Mouse (Mus musculus) ES-E14 (cell line): ENCODE measurements around the gene Pcgf6. TPM values are rescaled to one million over a fixed set of nuclear protein-coding genes. Genes with fewer than 3 reads are reported as not detected.
A peak's percentile ranks its signal among the peaks of the same experiment; 100 is the strongest.

Experiments used
- DNase-seq: peaks from one replicate; pipeline ENCODE4 v3.0.0-alpha.2; 2013; ENCODE audit warnings: low read depth, low spot score
- H3K27ac ChIP-seq: 2 replicates; pipeline ENCODE4 v1.5.1; 2012; ENCODE audit warnings: low read depth, mild to moderate bottlenecking, low read length, moderate library complexity, mixed read lengths; ENCODE audit not compliant: poor library complexity, insufficient read depth, severe bottlenecking
- H3K36me3 ChIP-seq: 2 replicates; pipeline ENCODE4 v1.6.1; 2012; ENCODE audit warnings: mild to moderate bottlenecking, low read length, moderate library complexity, mixed read lengths; ENCODE audit not compliant: control insufficient read depth, poor library complexity, insufficient read depth, severe bottlenecking
- H3K4me1 ChIP-seq, 2 experiments: fragments of 150-350 bp in 1 of 2; sonication (generic) in 1 of 2; 2 replicates each; pipeline ENCODE4 v1.6.1; 2012; ENCODE audit warnings: low read length in 2 of 2, mild to moderate bottlenecking in 1 of 2, mixed read lengths in 1 of 2; ENCODE audit not compliant: control insufficient read depth in 2 of 2, insufficient read depth in 2 of 2, poor library complexity in 1 of 2
- H3K4me3 ChIP-seq, 2 experiments: fragments of 150-350 bp in 1 of 2; sonication (generic) in 1 of 2; 2 replicates each; pipeline ENCODE4 v1.5.1; 2012; ENCODE audit warnings: low read length in 2 of 2, low read depth in 1 of 2, mild to moderate bottlenecking in 1 of 2, mixed read lengths in 1 of 2; ENCODE audit not compliant: insufficient read depth in 1 of 2, poor library complexity in 1 of 2, severe bottlenecking in 1 of 2
- H3K9ac ChIP-seq: 2 replicates; pipeline ENCODE4 v1.6.1; 2012; ENCODE audit warnings: low read depth, mild to moderate bottlenecking, low read length, mixed read lengths; ENCODE audit not compliant: poor library complexity, insufficient read depth, severe bottlenecking
- H3K9me3 ChIP-seq: fragments of 150-350 bp; sonication (generic); 2 replicates; pipeline ENCODE4 v1.6.1; 2012; ENCODE audit warnings: low read depth, mild to moderate bottlenecking, low read length; ENCODE audit not compliant: control insufficient read depth, insufficient read depth
- CHD2 ChIP-seq: IDR thresholded peaks from 2 replicates; pipeline ENCODE4 v1.6.1; 2014; ENCODE audit warnings: mild to moderate bottlenecking, low read depth, low read length, inconsistent platforms
- HCFC1 ChIP-seq: IDR thresholded peaks from 2 replicates; pipeline ENCODE4 v1.6.1; 2012; ENCODE audit warnings: low read length, inconsistent platforms, borderline replicate concordance; ENCODE audit not compliant: insufficient read depth
- MAFK ChIP-seq: IDR thresholded peaks from 2 replicates; pipeline ENCODE4 v1.6.1; 2014; ENCODE audit warnings: mild to moderate bottlenecking, low read depth, low read length, inconsistent platforms; ENCODE audit not compliant: insufficient read depth
- ZC3H11A ChIP-seq: IDR thresholded peaks from 2 replicates; pipeline ENCODE4 v1.6.1; 2012; ENCODE audit warnings: low read depth, mild to moderate bottlenecking, inconsistent platforms, low read length, borderline replicate concordance
- ZNF384 ChIP-seq: IDR thresholded peaks from 2 replicates; pipeline ENCODE4 v1.6.1; 2012; ENCODE audit warnings: low read depth, low read length, inconsistent platforms
- in situ Hi-C, 2 experiments: fragments of 600-800 bp; cut with MboI; formaldehyde crosslinking; loops; one replicate each; pipeline ENCODE4 v1.15.1; 2025; ENCODE audit warnings: low sequenced_read_pairs in 2 of 2, inconsistent platforms in 1 of 2; ENCODE audit not compliant: unreplicated experiment in 2 of 2
- total RNA-seq: library from RNA; depleted of rRNA; stranded (reverse); fragments of 300-350 nt; gene quantifications from 2 replicates; pipeline ENCODE4 v1.2.3, GENCODE M21; 2012; rRNA removed

Pcgf6 gene
- 34.0 and 40.2 TPM in 2 replicates for total RNA-seq

DNA sequence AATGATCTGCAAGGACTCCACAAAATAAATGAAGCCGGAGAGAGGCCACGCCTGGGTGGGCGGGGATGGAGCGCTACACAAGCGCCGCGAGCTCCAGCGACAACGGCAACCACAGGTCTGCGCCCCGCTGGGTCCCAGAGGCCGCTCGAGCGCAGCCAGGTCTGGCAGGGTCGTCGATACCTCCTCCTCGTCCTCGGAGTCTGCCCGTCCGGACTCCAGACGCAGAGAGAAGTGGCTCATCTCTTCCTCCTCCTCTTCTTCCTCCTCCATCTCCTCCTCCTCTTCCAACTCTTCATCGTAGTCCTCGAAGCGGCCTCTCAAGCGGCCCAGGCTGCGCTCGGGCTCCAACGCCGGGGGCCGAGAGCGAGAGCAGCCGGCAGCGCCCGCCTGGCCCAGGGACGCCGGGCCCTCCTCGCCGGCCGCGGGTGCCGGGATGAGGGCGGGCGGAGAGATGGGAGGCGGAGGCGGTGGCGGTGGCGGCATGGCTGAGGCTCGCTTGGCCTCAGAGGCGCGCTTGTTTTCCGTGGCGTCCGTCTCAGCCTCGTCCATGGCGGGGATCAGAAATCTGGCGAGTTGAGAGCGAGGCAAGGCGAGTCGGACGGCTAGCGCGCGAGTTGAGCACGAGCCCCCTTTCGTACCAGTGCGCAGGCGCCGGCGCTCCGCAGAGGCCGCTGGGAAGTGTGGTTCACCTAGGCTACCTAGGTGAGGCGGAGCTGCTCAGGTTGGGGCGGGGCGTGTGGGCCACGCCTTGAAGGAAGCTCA, at the start of gene Pcgf6:
TSS of gene Pcgf6 (minus strand) at position 636 of the 762 bp plus-strand sequence.
- no peak for TF ChIP-seq MAFK
- no peak for TF ChIP-seq ZC3H11A
- peak; percentile 90 for TF ChIP-seq HCFC1
- TF ChIP-seq CHD2, result 0 out of 2 replicates have a peak, but pooled peaks have one; percentile 21
- no peak for TF ChIP-seq ZNF384
- H3K9ac ChIP-seq, result peak within 1 kb of the TSS; percentile 97
- H3K36me3 ChIP-seq, result peaks cover 18% of the 10 kb centered on the region
- peaks cover 12 to 14% of the 10 kb centered on the region in 2 experiments for H3K4me1 ChIP-seq
- DNase-seq, result peak; percentile 85
- no peaks in the 10 kb centered on the region for H3K9me3 ChIP-seq
- in situ Hi-C loops, result no loop called here
- H3K4me3 ChIP-seq, result peak within 1 kb of the TSS; percentile 85 to 95
- peak within 1 kb of the TSS; percentile 88 for H3K27ac ChIP-seq

DNA sequence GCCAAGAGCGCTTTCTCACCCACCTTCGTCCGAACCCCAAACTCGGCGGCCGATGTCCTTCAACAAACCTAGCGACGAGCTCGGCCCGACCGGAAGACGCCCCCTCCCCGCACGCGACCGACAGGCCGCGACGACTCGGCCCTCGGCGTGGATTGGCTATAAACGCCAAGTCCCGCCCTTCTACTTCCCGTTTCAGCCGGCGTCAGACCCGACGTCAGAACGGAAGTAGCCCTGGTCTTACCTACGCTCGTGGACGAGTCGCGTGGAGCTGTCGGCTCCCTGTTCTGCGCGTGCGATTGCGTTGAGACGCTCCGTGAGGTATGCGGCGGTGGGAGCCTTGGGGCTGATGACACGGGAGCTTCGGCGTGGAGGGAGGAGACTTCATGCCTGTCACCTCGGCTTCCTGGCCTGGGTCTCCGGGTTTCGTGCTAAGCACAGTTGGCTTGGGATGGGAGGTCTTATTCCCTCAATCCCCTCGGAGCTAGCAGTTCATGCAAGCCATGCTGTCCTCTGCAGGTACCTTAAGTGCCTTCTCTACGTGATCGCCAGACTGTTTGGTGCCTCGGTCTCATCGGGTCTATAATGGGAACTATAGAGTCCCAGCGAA, 39.9 kb upstream of the Pcgf6 start, which contains the start of the genes Usmg5 and Pdcd11:
TSS of gene Usmg5 (minus strand) at position 98 of the 607 bp plus-strand sequence.
TSS of gene Pdcd11 (plus strand) at position 219 of the 607 bp plus-strand sequence.
- Histone ChIP-seq H3K9me3 (no peaks in the 10 kb centered on the region), H3K27ac (peak within 1 kb of the TSS; percentile 32; the same call in 1 of the 2 replicates), H3K4me3 (peak within 1 kb of the TSS; percentile 85 to 99), H3K9ac (peak within 1 kb of the TSS; percentile 92), H3K36me3 (peaks cover 21% of the 10 kb centered on the region), H3K4me1 (peaks cover 0 to 2% of the 10 kb centered on the region in 2 experiments; a peak in 1 of 4 replicates)
- peak; percentile 94 for DNase-seq
- in situ Hi-C loops, result no loop called here
- no peak for TF ChIP-seq ZNF384
- no peak; the same call in 1 of the 2 replicates for TF ChIP-seq CHD2
- no peak for TF ChIP-seq MAFK
- no peak for TF ChIP-seq ZC3H11A
- no peak for TF ChIP-seq HCFC1

- peak overlapping the region; percentile 85 to 99 for H3K4me3 ChIP-seq
- no peak for DNase-seq
- H3K9ac ChIP-seq, result peak overlapping the region; percentile 92
- H3K36me3 ChIP-seq, result peaks cover 15% of the 10 kb centered on the region
- peaks cover 0 to 2% of the 10 kb centered on the region in 2 experiments; a peak in 1 of 4 replicates for H3K4me1 ChIP-seq
- in situ Hi-C loops, result no loop called here
- 0 out of 2 replicates have a peak overlapping the region, but pooled peaks have one; percentile 12 for H3K27ac ChIP-seq
- TF ChIP-seq ZC3H11A (no peak), CHD2 (no peak), MAFK (no peak)
- H3K9me3 ChIP-seq, result no peaks in the 10 kb centered on the region
These were observed 39.2 kb upstream of the Pcgf6 start for GRCm38 (mm10) chr19:47089718-47090525.

DNA sequence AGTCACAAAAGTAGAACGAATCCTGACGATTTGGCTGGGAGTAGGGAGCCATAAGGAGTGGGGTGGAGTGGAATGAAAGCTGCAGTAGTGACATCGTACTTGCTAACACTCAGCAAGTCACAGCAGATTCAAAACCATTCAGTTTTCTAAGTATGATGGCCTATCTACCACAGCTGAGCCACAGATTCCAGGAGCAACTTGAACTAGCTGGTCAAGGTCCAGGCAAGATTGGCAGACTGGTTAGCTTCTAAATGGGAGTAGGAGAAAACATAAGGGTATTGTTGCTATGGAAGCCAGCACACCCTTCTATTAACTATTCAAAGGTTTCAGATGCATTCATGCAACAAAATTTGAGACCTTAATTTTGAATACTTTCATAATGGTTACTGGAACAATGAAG, 37.5 kb upstream of the Pcgf6 start:
- peaks cover 16% of the 10 kb centered on the region for H3K36me3 ChIP-seq
- in situ Hi-C loops, result no loop called here
- H3K4me1 ChIP-seq, result peaks cover 0 to 2% of the 10 kb centered on the region in 2 experiments; a peak in 1 of 4 replicates

More for the DNA sequence above, 37.5 kb upstream of the Pcgf6 start:
- Histone ChIP-seq H3K4me3 (no peak overlapping the region), H3K27ac (no peak overlapping the region), H3K9me3 (no peaks in the 10 kb centered on the region), H3K9ac (no peak overlapping the region)
- no peak for TF ChIP-seq MAFK
- no peak for TF ChIP-seq HCFC1
- no peak for TF ChIP-seq ZC3H11A
- no peak for TF ChIP-seq ZNF384
- DNase-seq, result no peak
